Mouse (Mus musculus): ENCODE data around the gene Serpina3m.
A peak's percentile ranks its signal among the peaks of the same experiment; 100 is the strongest.

DNA sequence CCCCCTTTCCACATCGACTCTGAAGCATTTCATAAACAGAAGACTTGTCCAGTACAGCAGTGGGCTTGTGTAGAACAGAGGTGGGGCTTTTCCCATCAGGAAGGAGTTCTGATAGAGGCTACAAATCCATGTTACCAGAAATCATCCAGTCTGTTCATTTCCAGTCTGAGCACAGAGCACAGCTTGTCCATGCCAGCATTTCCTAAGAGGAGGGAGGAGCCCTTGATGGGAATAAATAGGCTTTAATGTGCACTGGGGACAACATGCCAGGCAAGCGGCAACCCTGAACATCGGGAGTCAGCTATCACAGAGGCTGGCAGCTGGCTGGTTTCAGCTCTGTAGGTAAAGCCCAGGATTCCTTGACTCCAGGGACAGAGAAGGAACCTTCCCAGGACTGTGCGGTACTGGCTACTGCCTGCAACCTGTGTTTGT, 68.2 kb downstream of the Serpina3m start, which contains the start of gene Serpina3n:
- TF ChIP-seq CTCF (IDR thresholded peaks at IDR 0.05; ENCODE audit: insufficient read depth, low read length) (no peak), POLR2A (IDR thresholded peaks at IDR 0.05; ENCODE audit: borderline replicate concordance, extremely low read depth, low read depth, low read length) (peak; percentile 36; the same call in 1 of the 2 replicates)

Data from lung, adult 2 months (tissue).